Mouse (Mus musculus) frontal cortex, postnatal 25 days (tissue): ENCODE results near the gene Hsf5.
A peak's percentile ranks its signal among the peaks of the same experiment; 100 is the strongest.

Experiments
- DNase-seq, 2 experiments: peaks; one replicate each; pipeline ENCODE4 v3.0.0; 2022; ENCODE audit warnings: low spot score in 2 of 2

Hsf5 gene

DNA sequence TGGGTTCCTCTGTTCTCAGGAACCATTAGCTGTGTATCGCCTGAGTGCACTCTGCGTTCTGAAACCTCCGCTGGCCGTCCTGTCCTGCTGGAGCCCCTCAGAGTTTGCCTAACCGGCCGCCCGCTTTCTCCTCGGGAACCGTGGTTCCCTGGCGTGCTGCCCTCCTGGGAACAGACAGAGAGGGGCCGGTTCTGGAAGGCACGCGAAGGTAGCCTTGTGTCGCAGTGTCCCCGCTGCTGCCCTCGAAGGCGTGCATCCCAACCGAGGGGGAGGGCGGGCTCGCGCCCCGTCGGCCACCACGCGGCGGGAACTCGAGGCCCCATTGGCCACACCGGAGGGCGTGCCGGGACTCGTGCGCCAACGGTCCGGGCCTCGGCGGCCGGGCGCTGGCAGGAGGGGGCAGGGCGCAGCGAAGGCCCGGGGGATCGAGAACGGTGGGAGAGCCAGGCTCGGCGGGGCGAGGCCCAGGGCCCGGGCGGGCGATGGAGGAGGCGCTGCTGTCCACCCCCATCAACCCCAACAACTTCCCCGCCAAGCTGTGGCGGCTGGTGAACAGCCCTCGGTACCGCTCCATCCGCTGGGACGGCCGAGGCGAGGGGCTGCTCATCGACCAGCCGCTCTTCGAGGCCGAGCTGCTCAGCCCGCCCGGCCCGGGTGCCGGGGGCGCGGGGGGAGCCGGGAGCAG lies at the start of gene Hsf5:
Gene Hsf5 (plus strand): TSS at position 375 of the 685 bp plus-strand sequence.
- DNase-seq, result no peak

DNA sequence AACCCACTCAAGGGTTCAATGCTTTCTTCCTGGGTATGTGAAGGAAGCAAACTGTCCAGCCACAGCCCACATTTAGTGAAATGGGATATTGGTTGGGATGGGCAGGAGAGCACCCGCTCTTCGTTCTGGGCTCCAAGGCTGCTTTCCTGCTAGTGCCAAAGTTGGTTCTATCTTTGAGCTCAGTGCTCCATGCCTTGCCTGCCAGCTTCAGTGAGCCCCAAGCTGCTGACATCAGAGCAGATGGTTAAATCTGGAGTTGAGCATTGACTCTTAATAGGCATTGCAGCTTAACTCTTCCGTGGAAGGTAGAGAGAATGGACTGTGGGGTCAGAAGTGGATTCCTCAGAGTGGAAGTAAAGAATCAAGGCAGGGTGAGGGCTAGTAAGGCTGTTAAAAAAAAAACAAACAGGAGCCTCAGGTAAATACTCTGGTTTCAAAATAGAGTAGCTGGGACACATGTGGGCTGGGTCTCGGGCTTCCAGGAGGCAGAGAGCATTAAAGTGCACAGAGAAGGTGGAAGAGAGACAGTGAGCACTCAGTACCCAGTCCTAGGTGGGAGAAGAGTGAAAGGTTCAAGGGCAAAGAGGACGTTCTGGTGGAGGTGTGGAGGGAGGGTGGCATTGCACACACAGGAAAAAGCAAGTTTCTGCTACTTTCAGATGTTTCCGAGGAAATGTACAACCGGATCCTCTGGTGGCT lies 48.6 kb upstream of the Hsf5 start, which contains the start of gene Sept4:
Gene Sept4 (plus strand): TSS at position 649 of the 699 bp plus-strand sequence.
- DNase-seq, result no peak

- DNase-seq, result no peak
These were observed 46.2 kb upstream of the Hsf5 start for GRCm38 (mm10) chr11:87570743-87571142.

GRCm38 (mm10) chr11:87571361-87571950 lies 45.5 kb upstream of the Hsf5 start:
- DNase-seq, result no peak

GRCm38 (mm10) chr11:87573751-87574150 lies 43.2 kb upstream of the Hsf5 start:
- DNase-seq, result no peak

DNA sequence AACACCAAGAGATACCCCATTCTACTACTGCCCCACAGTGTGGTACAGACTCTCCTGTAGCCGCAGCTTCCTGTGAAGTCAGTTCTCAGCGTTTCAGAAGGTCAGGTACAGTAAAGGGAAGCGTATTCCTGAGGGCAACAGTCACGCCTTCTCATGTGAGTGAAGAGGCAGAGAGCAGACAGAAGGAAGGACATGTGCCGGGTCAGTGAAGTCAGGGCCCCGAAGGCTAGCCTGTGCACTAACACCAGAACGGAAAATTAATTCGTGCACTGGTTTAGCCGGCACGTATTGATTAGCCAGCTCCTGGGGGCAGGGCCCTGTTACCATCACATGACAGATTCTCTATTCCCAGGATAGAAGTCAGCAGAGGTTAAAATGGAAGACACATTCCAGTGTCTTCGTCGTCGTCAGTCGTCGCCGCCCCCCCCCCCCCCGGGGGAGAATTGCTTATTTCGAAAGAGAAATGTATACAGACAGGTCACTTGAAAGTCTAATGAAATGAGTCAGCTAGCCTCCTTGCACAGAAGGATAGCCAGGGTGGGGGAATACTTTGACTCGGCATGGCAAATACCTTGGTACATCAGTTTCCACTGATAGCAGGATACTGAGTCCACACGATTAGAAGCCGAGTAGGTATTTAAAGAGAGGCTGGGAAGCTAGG lies 42.3 kb upstream of the Hsf5 start:
- DNase-seq, result no peak

- DNase-seq, result no peak
These were observed 39.2 kb upstream of the Hsf5 start for GRCm38 (mm10) chr11:87577601-87578248.

DNA sequence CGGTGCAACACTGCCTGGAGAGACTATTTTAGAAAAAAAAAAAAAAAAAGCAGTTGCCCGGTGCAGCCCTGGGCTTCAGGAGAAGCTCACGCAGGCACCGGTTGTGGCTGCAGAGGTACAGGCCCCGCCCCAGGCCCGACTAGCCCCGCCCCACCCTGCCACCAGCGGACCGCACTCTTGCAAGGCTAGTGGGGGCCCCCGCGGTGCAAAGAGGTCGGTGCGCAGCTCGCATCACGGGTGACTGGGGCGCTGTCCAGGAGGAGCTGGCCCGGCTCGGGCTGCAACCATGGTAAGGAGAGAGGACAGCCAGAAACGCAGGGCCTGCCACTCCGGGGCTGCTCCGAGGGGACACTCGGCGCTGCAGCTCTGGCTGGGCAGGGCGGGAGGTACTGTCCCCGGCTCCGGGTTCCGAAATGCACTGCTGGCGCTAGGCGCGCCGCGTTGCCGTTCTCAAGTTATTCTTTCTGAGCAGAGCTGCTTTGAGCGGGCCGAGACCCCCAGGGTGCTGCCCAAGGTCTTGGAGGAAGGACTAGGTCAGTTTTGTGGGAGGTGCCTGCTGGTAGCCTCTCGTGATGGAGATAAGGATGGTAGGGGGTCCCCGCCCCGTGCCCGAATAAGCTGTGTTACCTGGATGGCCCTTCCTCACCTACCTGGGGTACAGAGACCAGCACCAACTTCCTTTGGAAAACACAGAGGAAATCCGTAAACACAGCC lies 38.6 kb upstream of the Hsf5 start:
- DNase-seq, result peak in 1 of 2 experiments; percentile 57

GRCm38 (mm10) chr11:87578963-87579601 lies 37.9 kb upstream of the Hsf5 start:
- DNase-seq, result no peak

DNA sequence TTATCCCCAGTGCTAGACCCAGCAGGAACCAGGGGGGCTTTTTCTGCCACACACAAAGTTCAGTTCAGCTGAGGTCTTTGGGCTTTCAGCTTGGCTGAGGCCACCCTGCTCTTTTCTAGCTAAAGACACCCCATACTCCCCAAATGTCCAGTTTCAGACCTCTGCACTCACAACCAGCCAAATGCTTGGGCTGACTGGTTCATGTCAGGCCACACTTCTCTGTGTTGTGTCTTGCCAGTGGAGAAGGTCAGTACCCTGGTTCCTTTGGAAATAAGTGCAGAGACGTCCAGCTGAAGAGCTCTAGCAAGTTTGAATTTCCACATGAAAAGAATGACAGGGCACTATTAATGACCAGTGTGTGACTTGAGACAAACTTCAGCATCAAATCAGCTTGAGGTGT lies 37.3 kb upstream of the Hsf5 start:
- no peak for DNase-seq

DNA sequence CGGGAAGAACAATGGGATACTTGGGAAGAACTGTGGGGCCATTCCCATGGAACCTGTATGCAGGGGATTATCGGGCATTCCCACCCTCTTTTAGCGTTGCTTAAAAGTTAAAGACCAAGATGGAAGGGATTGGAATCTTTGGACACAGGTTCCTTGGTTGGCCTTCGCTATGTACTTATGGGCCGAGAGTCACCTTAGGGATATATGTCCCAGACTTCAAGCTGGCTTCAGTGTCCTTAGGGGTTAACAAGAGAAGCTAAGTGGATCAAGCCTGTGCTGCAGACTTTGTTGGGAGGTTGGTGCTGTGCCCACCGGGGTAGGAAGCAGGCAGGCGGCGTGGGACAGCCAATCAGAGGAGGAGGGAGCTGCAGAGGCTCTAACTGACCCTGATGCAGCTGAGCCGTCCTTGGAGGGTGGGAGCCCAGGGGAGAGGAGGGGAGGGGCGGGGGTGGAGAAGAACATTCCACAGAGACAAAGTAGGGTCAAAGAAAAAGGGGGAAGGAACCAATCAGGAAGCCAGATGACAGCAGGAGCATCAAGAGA lies 36.4 kb upstream of the Hsf5 start:
- no peak for DNase-seq

DNA sequence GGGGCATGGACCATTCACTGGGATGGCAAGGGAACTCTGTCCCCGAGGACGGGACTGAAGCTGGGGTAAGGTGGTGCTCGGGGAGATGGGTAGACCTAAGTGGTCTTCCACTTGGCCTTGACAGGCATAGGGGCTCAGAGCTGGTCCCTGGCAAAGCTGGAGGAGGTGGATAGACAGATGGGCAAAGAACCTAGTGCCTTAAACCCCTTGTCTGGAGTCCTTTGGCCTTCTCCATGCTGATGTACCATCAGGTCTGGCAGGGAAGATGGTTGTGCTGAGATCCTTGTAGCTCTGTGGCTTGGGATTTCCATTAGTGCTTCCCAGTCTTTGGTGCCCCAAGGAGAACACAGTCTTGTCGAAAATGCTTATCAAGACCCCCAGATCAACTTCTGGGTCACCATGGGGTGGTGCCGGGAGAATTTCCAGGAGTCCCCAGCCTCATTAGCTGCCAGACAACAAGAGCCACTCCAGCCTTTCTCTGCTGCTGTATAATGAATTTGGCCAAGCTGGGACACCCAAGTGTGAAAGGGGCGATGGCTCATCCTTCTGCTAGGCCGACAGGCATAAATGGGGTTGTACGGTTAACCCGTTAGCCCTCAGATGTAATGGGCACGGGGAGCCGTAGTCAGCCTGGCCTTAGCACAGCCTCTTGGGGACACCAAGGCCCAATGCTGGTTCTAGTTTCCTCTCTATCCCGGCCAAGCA lies 35.7 kb upstream of the Hsf5 start:
- DNase-seq, result no peak

- DNase-seq, result no peak
These were observed 34.8 kb upstream of the Hsf5 start for GRCm38 (mm10) chr11:87581933-87582710.

- DNase-seq, result no peak
These were observed 33.5 kb upstream of the Hsf5 start for GRCm38 (mm10) chr11:87583291-87584034.

- DNase-seq, result no peak
These were observed 32.1 kb upstream of the Hsf5 start for GRCm38 (mm10) chr11:87584711-87585505.

- DNase-seq, result no peak
These were observed 29.6 kb upstream of the Hsf5 start for GRCm38 (mm10) chr11:87587211-87587874.

DNA sequence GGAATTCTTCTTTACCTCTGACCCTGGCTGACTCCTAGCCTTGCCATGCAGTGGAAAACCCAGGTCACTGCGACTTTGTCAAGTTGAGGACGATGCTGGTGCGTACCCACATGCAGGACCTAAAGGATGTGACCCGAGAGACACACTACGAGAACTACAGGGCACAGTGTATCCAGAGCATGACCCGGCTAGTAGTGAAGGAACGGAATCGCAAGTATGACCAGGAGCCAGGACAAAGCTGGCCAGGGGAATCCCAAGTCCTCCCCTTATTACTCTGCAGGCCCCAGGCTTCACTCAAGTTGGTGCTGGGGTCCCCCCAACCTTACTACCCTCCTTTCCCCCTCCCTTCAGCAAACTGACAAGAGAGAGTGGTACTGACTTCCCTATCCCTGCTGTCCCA lies 27.4 kb upstream of the Hsf5 start:
- DNase-seq, result no peak
